Mouse (Mus musculus) cerebellum, postnatal 10 days (tissue): ENCODE results near the gene Itm2a.

Experiments used
- DNase-seq, 2 experiments: peaks; one replicate each; pipeline ENCODE4 v3.0.0; 2021; ENCODE audit warnings: mixed read lengths in 2 of 2

Itm2a gene

GRCm38 (mm10) chrX:107402915-107403912 is at the start of gene Itm2a:
Gene Itm2a (minus strand): TSS chrX:107403376.
- DNase-seq = peak; percentile 24 to 55

DNA sequence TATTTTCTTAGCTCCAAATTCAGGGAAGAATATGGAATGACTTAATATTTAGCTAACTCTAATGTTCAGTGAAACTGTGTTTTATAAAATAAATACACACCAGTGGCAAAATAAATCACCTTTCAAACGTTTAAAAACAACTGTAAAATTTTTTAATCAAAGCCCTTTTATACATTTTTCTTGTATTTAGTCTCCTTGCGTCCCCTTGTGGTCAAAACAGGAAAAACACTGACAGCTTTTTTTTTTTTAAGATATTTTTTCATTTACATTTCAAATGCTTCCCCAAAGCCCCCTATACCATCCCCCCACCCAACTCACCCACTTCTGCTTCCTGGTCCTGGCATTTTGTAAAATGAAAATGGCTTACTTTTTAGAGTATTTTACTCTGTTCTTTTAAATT is 32.7 kb upstream of the Itm2a start:
- peak; percentile 3 to 10 for DNase-seq

GRCm38 (mm10) chrX:107421304-107421703 is 18.1 kb upstream of the Itm2a start:
- DNase-seq = no peak

DNA sequence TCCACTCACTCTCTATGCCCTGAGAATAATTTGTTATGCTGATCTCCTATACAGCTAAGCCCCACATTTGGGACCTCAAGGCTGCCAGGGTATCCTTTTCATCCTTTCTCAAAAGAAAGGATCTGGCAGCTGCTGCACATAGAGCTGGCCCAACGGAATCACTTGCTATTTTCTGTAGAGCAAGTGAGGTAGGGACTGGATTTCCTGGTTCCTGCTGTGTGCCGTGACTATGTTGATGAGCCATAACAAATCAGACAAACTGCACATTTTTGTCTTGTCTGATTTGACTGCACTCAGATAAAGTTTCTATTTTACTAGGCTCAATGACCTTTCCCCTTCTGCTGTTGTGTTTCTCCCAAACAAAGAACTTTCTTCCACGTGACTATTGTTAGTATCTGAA is 14.2 kb upstream of the Itm2a start:
- no peak for DNase-seq

GRCm38 (mm10) chrX:107415999-107416398 is 12.8 kb upstream of the Itm2a start:
- DNase-seq = peak in 1 of 2 experiments; percentile 12

DNA sequence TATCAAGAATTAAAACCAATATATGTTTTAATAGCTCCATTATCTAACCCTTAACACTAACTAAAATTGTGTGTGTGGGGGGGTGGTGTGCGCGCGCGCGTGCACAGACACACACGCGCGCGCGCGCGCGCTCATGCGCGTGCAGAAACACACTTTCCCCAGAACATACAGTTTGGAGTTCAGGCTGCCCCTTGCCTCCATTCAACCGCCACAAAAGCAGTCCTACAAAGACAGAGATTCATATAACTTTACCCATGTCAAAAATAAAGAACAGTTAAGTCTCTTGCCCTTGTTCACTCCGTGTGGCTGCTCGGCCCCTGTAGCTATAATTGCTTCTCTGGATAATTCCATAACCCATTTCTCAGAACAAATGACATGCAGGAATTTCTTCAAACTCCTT is 695 bp downstream of the Itm2a start:
- DNase-seq = peak; percentile 6 to 17

- no peak for DNase-seq
Measured at GRCm38 (mm10) chrX:107399087-107399486, 4.1 kb downstream of the Itm2a start.

DNA sequence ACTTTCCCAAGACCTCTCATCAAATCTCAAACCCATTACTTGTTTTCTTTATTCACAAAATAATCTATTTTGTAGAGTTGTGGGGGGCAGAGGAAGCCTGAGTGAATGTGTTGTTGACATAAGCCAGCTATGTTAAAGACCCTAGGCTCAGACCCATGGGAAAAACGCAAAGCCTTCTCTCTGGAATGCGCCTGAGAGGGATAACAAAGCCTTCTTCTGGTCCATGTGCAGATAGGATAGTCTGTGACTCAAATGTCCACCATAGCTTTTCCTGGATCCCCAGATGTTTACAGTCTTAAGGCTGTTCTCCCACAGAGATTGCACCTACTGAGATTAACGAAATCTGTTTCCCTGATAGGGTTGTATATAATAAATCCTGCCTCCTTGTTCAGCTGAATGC is 9.9 kb downstream of the Itm2a start:
- no peak for DNase-seq

DNA sequence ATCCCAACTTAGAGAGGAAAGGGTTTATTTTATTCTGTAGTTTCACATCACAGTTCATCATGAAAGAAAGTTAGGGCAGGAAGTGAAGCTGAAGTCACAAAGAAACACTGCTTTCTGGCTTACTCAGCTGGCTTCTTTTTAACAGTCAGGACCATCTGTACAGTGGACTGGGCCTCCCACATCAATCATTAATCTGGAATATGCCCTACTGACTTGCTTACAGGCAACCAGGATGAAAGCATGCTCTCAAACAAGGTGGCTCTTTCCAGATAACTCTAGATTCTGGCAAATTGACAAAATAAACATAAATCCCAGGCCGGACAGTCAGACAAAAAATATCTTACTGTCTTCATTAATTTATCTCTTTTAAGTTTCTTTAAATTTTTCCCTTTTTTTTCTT is 27.8 kb downstream of the Itm2a start:
- DNase-seq = no peak
